Mouse (Mus musculus): ENCODE data around the gene Ammecr1.

DNA sequence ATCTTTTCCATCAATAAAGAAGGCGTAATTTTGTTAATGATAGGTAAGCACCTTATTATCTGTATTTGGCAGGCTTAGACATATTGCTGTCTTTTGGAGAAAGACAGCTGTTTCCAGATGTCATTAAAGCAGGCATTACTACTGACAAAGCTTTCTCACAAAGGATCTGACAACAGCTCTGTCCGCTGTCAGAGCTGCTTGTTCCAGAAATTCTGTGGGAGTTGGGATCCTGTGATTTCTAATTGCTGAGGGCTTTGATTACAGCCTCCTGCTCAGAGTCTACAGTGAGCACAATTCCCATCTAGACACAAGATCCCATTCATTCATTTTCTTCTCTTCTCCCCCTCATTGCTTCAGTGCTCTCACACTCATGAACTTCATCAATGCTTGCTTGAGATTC, 28.0 kb upstream of the Ammecr1 start:
- no peak for TF ChIP-seq POLR2A (IDR thresholded peaks at IDR 0.05; ENCODE audit: extremely low read depth, insufficient read depth, low read length)
- no peak for TF ChIP-seq CTCF (IDR thresholded peaks at IDR 0.05; ENCODE audit: extremely low read depth, insufficient read depth, low read length)
